In genomic region chr13:78201871-78202565, GRCm38 (mm10) we compare ENCODE assay signal across 9 mouse cellular contexts. TPM values are rescaled to one million over a fixed set of nuclear protein-coding genes. Genes with fewer than 3 reads are reported as not detected.
DNase-seq lines count a peak whose midpoint lies in the region; ATAC-seq and TF ChIP-seq lines count a peak whose summit lies in the region.
"Had no signal": no experiment of that assay in that cellular context is flagged by ENCODE, and none has a peak within 500 bp of the region (broad histone marks: within the 10 kb centered on the region; RNA-seq: fewer than 3 reads in every experiment).

No protein-coding gene starts in this region.

- no peak for TF ChIP-seq CTCF in C2C12 (IDR thresholded peaks at IDR 0.05; ENCODE audit: control insufficient read depth, insufficient read depth, insufficient read length)

- peak; percentile 58 for DNase-seq in cerebellum, adult 9-10 months
- no peak for DNase-seq in cerebellum, postnatal 4 days (ENCODE audit: low spot score in 2 of 2)
- no peak for DNase-seq in thymus, postnatal 4 days
- no peak for DNase-seq in left cerebral cortex, postnatal 36 days (ENCODE audit: low spot score in 2 of 2)

- H3K79me2 ChIP-seq in C2C12 (ENCODE audit: control insufficient read depth, insufficient read depth) = peaks cover 42% of the 10 kb centered on the region

- H3K4me2 ChIP-seq in forebrain, embryonic 12.5 days = peak overlapping the region; percentile 75
- H3K4me2 ChIP-seq in limb, embryonic 13.5 days (replicated peaks) = peak overlapping the region; percentile 97
- H3K4me2 ChIP-seq in stomach, embryonic 16.5 days (ENCODE audit: low read depth, low read length) = peak overlapping the region; percentile 57

- intact Hi-C loops in left cerebral cortex, postnatal 36 days (cut with DNase I) = loop anchor here (5.0 to 10.0 kb wide), 2 partner anchors 373 to 825 kb away; no protein-coding TSS in a partner anchor

- peak overlapping the region; percentile 100 for H3K27ac ChIP-seq in forebrain, embryonic 12.5 days
- H3K27ac ChIP-seq in limb, embryonic 13.5 days = no peak overlapping the region
- H3K27ac ChIP-seq in stomach, embryonic 16.5 days (ENCODE audit: low read length) = peak overlapping the region; percentile 92

- peak; percentile 17; the same call in 1 of the 2 replicates for ATAC-seq in forebrain, embryonic 12.5 days (ENCODE audit: low FRiP score)
- ATAC-seq in limb, embryonic 13.5 days (ENCODE audit: low FRiP score, low read depth) = peak; percentile 18; the same call in 1 of the 2 replicates
- ATAC-seq in stomach, embryonic 16.5 days (ENCODE audit: insufficient read depth, low FRiP score) = 0 out of 2 replicates have a peak, but pooled peaks have one; percentile 3

- H3K79me3 ChIP-seq in C2C12 (ENCODE audit: low read depth) = peaks cover 8% of the 10 kb centered on the region

- H3K4me3 ChIP-seq in C2C12 (ENCODE audit: insufficient read depth, poor library complexity, severe bottlenecking) = peak overlapping the region; percentile 59
- H3K4me3 ChIP-seq in forebrain, embryonic 12.5 days (replicated peaks) = peak overlapping the region; percentile 96
- H3K4me3 ChIP-seq in limb, embryonic 13.5 days = peak overlapping the region; percentile 55
- H3K4me3 ChIP-seq in stomach, embryonic 16.5 days (replicated peaks; ENCODE audit: low read length) = peak overlapping the region; percentile 64

- H3K4me1 ChIP-seq in forebrain, embryonic 12.5 days = peaks cover 24% of the 10 kb centered on the region
- H3K4me1 ChIP-seq in limb, embryonic 13.5 days = peaks cover 36% of the 10 kb centered on the region
- peaks cover 12% of the 10 kb centered on the region for H3K4me1 ChIP-seq in stomach, embryonic 16.5 days (ENCODE audit: control insufficient read depth, insufficient read depth, low read length)

- H3K36me3 ChIP-seq in C2C12 (ENCODE audit: control insufficient read depth, insufficient read depth) = no peaks in the 10 kb centered on the region
- H3K36me3 ChIP-seq in forebrain, embryonic 12.5 days (replicated peaks) = no peaks in the 10 kb centered on the region
- no peaks in the 10 kb centered on the region for H3K36me3 ChIP-seq in limb, embryonic 13.5 days
- no peaks in the 10 kb centered on the region for H3K36me3 ChIP-seq in stomach, embryonic 16.5 days (ENCODE audit: control insufficient read depth, insufficient read depth, low read length)

- peak overlapping the region; percentile 94 for H3K9ac ChIP-seq in forebrain, embryonic 12.5 days
- H3K9ac ChIP-seq in limb, embryonic 13.5 days = peak overlapping the region; percentile 43; the same call in 1 of the 2 replicates
- H3K9ac ChIP-seq in stomach, embryonic 16.5 days (ENCODE audit: low read length) = peak overlapping the region; percentile 80

- no peaks in the 10 kb centered on the region for H3K27me3 ChIP-seq in C2C12 (ENCODE audit: control insufficient read depth, insufficient read depth, insufficient read length)
- peaks cover 18% of the 10 kb centered on the region for H3K27me3 ChIP-seq in forebrain, embryonic 12.5 days
- peaks cover 65% of the 10 kb centered on the region for H3K27me3 ChIP-seq in limb, embryonic 13.5 days
- peaks cover 5% of the 10 kb centered on the region for H3K27me3 ChIP-seq in stomach, embryonic 16.5 days (ENCODE audit: control insufficient read depth, insufficient read depth, low read length)
- H3K27me3 ChIP-seq: CH12.LX had no signal

- WGBS in forebrain, embryonic 12.5 days = under 1% methylated on average over 22 of the region's 22 CpGs
- 2% methylated on average over 22 of the region's 22 CpGs for WGBS in limb, embryonic 13.5 days
- under 1% methylated on average over 22 of the region's 22 CpGs for WGBS in stomach, embryonic 16.5 days

- H3ac ChIP-seq in C2C12 (ENCODE audit: control insufficient read depth, insufficient read length, low read depth) = peak overlapping the region; percentile 25

- H3K9me3 ChIP-seq in forebrain, embryonic 12.5 days = no peaks in the 10 kb centered on the region
- H3K9me3 ChIP-seq in limb, embryonic 13.5 days = no peaks in the 10 kb centered on the region
- no peaks in the 10 kb centered on the region for H3K9me3 ChIP-seq in stomach, embryonic 16.5 days (replicated peaks; ENCODE audit: control insufficient read depth, low read length)

TF ChIP-seq in C2C12, 6 proteins besides CTCF, POLR2A, EP300 and RAD21:
- TF ChIP-seq CEBPB (IDR thresholded peaks at IDR 0.05; ENCODE audit: low read depth) (no peak), FOSL1 (IDR thresholded peaks at IDR 0.05; ENCODE audit: insufficient read depth, low read length, poor library complexity, severe bottlenecking) (no peak), MYOG (IDR thresholded peaks at IDR 0.05; ENCODE audit: control insufficient read depth, extremely low read depth, insufficient read length) (no peak), MYOD1 (IDR thresholded peaks at IDR 0.05; ENCODE audit: control insufficient read depth, insufficient read length, low read depth) (no peak), USF1 (IDR thresholded peaks at IDR 0.05; ENCODE audit: low read depth) (no peak), MAX (IDR thresholded peaks at IDR 0.05) (no peak)

RNA-seq across cellular contexts. Expression of gene Nr2f1, which starts 2.5 kb away (rescaled TPM):
- polyA plus RNA-seq in C2C12 (2012; fragmentation: generic; extraction: Trizol) = 6.8 TPM
- polyA plus RNA-seq in forebrain, embryonic 12.5 days (2016; fragmentation: Nextera tagmentation; extraction: Ambion mirVana) = 86.3 and 113 TPM in 2 replicates
- polyA plus RNA-seq in limb, embryonic 13.5 days (2015; fragmentation: Nextera tagmentation; extraction: Ambion mirVana) = 3.0 and 3.1 TPM in 2 replicates
- polyA plus RNA-seq in stomach, embryonic 16.5 days (2015; fragmentation: Nextera tagmentation; extraction: Ambion mirVana) = 9.1 and 12.6 TPM in 2 replicates
- 100 to 1,000 TPM; 128 to 130 TPM for total RNA-seq in left cerebral cortex, postnatal 36 days (2021)
- total RNA-seq: CH12.LX had no signal

Comparison
In these comparisons a context has a peak if more than half of its experiments do, and no peak if none do; other contexts are left out.
1. H3K9ac ChIP-seq: peak in every context shown above with its lines; median percentile 94 in forebrain, embryonic 12.5 days; 80 in stomach, embryonic 16.5 days; 43 in limb, embryonic 13.5 days.